Mouse (Mus musculus) ES-CJ7 (cell line): ENCODE results near the gene Camta1.

Experiments
- DNase-seq: peaks from one replicate; pipeline ENCODE4 v3.0.0; 2011; ENCODE audit warnings: low read depth, low spot score

The Camta1 gene

DNA sequence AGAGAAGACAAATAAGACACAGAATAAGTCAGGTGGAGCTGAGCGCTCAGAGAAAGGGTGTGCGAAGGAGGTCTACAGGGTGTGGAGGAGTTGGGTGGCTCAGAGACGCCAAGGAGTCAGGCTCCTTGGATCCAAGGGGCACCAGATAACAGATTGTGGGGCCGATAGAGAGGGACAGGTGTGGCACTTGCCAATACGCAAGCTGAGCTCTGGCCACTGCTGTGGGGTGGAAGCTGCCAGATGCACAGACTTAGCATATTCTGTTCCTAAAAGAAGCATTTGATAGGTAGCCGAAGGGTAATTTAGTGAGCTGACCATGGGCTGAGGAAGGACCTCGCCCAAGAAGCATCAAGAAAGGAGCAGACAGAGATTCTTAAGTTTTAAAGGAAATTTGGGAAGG is 177.1 kb downstream of the Camta1 start:
- DNase-seq = no peak

DNA sequence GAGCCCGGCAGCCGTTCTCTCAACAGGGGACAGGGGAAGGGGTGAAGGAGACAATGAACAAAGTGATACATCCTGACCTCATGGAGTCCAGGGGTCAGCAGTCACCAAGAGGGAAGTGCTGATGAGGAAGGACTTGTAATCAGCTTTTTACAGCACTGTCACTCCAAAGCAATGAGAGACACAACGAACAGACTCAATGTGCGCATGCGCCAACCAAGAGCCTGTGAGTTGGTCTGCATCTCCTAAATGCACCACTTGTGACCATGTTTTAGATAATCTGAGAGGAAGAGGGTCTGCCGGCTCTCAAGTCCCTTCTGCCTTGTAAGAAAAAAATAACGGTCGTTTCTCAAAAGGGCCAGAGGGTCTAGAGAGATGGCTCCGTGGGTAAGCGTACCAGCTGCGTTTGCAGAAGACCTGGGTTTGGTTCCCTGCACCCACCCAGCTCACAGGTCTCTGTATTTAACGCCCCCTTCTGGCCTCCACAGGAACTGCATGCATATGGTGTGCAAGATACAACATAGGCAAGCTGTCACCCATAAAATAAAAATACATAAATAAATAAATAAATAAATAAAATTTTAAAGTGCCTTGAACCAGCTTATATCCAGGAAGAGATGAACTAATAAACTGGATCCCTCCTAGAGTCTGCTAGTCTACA is 178.7 kb downstream of the Camta1 start:
- peak; percentile 19 for DNase-seq

DNA sequence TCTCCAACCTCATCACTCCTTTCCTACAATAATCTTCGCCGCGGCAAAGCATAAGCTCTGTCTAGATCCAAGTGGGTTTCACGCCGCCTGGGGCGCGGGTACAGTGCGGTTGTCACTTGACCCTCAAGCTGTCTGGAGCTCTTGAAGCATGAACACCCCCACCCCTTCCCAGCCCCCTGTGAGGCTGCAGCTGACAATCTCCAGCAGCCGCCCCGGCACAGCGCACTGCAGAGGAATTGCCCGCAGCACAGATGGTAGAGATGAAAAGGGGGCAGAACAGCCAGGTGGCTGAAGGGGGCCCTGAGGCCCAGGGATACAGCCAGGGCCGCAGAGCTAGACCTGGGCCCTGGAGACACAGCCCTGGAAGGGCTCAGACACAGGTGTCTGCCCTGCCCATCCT is 189.2 kb downstream of the Camta1 start:
- DNase-seq = no peak

DNA sequence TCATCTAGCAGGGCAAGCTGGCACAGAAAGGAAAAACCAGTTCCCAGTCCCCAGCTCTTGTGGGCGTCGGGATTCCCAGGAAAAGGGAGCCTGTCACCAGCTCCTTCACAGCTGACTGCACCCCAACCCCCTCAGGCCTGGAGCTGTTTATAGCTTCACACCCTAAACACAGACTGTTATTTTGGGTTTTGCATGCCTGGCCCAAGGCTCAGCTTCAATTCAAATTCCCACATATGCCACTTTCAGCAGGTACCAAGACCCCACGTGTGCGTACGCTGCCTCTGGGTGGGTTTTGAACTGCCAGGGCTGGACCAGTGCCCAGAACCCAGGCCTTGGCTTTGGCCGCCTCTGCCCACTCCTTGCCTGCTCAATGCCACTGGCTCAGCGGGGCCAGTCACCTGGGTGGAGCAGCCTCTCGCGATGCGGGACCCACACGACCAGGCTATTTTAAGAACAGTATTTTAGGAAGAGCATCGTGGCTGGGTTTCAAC is 195.2 kb downstream of the Camta1 start:
- DNase-seq = no peak

DNA sequence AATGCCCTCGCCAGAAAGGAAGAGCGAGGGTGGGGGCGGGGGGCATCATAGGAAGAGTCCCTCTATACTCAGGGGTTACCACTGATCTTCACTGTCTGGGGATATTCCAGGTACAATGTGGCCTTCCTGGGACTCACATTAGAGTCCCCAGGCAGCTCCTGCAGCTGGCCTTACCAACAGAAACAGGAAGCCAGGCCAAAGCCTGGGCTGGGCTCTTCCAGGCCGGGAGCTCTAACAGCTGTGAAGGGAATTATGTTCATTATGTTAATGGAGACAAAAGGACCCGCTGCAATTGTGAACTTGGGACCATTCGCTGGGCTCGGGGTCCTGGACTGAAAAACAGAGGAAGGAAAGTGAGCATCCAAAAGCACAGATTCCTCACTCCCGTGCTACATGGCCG is 200.2 kb downstream of the Camta1 start:
- DNase-seq = no peak

DNA sequence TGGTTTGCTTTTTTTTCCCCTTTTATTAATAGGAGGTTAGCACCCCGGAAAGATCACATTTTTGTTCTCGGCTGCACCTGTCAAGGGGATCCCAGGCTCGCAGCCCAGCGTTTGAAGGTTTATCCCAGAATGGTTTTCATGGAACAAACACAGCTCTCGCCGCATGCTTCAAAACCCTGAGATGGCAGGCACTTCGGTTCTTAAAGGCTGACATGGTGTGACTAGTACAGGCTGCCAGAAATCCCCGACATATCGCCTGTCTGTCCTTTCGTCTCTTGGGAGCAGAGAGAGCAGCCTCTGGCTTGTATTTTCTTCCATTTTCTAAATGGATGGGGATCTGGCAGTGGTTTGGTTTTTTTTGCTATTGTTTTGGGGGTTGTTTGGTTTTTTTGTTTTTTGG is 205.2 kb downstream of the Camta1 start:
- no peak for DNase-seq

DNA sequence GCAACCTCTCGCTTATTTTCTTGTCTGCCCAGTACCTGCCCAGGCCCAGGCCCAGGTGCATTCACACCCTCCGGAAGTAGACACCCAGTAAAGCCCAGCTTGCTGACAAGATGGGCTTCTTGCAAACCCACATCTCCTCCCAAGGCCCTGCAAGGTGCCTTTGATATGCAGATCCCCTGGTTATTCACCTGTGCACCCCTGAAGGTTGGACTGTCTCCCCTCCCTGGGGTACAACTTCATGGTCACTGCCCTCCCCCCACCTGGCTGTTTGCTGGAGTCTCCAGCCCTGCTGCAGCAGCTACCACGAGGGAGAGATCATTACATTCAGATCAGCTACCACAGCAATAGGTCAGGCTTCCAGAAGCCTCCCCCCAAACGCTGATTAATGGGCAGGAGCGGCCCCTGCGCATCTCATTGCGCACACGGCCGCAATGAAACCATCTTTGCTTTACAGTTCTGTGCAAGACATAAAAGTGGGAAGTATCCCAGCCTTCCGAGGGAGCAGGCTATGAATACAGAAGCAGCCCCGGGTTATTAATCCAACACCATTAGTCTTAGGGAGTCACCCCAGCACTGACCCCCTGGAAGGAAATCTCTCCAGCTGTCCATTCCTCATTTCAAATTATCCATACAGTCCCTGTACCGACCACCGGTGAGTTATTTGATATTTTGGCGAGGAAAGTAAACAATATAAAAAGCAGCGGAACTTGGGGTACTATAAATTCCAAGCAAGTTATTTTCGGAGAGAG is 205.9 kb downstream of the Camta1 start:
- DNase-seq = peak; percentile 52

DNA sequence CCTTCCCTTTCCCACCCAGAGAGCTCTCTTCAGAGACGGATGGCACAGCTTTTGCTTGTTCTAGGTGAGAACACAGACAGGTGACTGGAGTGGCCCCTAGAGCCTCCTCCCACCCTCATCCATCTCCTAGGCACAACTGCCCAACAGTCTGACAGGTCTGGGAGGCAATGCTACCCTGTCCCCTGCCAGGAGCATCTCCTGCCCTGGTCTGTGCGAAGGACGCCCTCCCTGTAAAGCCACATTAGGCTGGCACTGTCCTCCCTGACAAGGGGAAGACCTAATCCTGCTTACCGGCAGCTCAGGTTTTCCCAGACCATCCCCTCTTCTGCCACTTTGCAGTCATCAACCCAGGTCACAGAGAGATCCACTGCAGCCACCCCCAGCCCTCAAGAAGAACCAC is 206.4 kb downstream of the Camta1 start:
- no peak for DNase-seq

DNA sequence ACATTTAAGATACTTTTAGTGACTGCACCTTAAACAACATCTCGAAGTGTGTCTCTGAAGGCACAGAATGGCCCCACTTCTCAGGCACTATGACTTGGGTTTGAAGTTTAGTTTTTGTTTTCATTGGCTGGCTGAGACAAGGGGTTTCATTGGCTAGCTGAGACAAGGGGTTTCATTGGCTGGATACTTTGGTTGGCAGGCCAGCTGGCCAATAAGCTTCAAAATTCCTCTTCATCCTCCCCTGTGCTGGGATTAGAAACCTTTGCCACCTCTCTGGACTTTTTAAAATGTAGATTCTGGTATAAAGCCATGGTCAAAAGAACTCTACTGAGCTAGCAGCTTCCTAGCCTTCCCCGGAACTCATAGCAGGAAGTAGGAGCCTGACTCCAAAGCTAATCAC is 219.3 kb downstream of the Camta1 start:
- peak; percentile 23 for DNase-seq

DNA sequence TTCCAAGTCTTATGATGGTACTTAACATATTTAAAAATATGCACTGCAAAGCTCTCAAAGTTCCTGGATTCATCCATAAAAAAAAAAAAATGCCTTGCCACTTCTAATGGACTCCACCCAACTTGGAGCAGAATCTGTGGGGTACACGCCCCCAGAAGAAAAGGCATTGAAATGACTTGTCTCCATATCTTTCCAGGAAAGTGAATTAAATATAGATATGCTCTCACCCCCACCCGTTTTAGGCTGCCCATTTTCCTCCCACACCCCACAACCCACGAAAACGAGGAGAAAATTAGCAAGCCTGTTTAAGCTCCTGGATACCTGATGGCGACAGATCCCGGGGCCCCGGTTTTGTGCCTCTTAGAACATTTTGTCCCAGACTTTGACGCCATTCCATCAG is 220.7 kb downstream of the Camta1 start:
- DNase-seq = no peak

DNA sequence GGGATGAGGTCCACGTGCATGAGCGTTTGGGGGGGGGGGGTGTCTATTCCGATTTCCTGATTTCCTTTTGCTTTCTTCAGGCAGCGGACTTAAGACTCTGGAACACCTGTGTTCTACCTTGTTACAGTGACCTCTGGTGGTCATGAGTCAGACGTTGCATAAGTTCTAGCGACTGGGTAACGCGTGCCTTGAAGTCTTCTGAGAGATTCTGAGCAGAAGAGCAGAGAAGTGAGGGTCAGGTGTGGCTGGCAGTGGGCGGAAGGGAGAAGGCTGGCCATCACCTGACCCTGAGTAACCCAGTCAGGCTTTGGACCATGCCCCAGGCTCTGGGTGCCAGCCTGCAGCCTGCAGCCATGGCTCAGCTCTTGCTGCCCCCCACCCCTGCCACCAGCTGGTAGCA is 222.7 kb downstream of the Camta1 start:
- DNase-seq = peak; percentile 78

DNA sequence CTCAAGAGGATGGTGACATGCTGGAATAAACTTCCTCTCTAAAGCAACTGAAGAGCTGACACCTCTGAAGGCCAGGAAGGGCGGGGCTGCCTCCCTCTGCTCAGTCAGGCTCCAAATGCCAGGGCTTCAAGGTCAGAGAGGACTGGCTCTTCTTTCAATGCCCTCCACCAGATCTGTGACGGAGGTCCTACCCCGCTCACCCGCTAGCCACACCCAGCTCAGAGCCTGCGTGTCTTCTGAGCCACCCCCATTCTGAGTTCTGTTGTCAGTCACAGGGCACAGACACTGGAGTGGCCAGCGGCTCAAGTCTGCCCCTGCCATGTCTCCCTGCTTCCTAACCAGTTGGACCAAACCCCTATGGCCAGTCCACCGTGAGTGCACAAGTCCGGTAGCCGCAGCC is 224.3 kb downstream of the Camta1 start:
- DNase-seq = no peak

DNA sequence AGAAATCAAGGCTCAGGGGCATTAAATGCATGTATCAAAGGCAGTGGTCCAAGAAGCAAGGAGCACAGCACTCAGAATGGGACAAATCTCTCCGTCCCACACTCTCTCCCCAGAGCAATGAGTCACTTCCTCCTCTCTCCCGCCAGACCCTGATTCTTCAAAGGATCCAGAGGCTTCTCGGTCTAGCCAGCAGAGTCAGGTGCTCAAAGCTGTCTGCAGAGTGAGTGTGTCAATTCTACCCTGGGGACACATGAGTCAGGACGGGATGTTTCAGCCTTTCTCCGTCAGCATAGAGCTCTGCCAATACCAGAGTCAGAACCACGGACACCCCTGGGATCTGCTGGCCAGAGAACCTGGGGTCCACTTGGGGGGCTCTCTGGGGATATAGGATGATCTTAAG is 226.9 kb downstream of the Camta1 start:
- no peak for DNase-seq

DNA sequence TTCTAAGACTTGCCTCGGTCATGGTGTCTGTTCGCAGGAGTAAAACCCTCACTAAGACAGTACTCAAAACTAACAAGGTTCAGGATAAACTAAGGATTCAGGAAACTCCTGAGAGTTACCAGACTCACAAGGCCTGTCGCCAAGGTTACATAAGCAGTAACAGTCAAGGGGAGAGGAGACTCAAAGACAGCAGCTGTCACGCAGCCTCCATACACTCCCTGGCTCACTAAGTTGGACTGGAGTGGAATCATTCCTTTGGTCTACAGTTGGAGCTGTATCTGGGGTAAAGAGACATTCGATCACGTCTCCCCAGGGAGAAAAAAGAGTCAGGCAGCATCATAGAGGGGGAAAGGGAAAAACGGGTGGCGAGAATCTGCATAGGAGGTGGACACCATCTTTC is 227.9 kb downstream of the Camta1 start:
- DNase-seq = no peak

DNA sequence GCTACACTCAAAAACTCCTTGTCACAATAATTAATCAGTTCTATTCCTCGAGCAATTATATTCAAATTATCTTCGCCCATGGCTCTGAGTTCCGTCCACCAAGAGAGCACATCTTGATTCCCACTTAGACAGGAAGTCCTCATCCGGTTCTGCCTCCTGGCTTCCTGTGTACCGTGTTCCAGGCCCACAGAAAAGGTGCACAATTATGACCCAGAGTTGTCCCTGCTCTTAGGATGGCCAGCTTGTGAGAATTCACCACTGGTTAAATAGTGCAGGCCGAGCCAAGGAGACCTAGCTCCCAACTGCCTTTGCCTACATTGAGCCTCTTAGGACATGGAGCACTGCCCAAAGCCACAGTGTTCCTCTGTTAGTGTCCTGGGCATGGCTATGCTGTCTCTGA is 229.4 kb downstream of the Camta1 start:
- no peak for DNase-seq

DNA sequence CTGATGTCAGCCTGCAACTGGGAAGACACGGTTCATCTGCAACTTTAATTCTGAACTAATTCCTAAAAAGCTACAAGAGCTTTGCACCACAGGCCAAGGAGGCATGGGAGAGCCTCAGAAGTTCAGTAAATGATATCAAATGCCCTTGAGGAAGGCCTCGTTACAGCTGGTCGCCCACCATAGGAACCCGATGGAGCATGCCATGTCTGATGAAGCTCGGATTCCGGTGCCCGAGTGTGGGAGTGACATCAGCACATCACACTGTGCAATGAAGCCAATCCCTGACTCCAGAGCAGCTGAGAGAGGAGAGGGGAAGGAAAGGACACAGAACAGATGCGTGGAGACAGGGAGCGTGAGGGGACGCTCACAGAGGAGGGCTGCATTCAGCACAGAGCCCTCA is 231.0 kb downstream of the Camta1 start:
- no peak for DNase-seq

DNA sequence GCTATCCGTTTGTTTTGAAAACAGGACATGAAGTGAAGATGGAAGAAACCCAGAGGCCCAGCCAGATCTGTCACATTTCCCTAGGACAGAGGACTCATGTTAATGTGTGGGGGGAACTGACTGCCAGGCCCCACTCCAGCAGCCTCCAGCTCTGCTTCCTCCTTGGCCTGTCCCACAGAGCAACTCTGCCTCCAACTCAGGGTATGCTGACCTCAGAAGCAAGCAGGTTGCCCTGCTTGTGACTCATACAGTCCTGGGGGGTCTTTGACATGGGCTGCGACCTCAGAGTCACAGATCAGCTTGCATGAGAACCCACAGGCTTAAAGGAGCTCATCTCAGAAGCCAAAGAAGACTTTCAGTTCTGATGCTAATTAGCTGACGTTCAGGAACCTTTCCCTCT is 231.4 kb downstream of the Camta1 start:
- no peak for DNase-seq

DNA sequence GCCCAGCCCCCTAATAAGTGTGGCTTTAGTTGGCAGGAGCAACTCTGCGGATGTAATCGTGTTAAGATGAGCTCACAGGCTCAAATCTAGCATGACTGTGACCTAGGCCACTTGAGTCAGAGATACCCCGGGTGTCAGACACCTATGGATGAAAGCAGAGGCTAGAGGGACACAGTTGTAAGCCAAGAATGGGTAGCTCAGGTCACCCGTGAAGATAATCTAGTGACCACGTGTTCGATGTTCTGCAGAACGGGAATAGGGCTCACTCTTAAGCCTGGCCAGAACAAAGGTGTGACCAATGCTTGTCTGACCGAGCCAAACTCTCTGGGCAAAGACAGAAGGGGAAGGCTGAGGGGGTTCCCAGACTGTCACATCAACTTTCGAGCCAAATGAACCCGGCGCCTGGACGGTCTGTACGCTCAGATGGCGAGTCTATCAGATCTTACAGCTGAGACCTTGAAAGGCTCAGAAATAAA is 242.1 kb downstream of the Camta1 start:
- no peak for DNase-seq

DNA sequence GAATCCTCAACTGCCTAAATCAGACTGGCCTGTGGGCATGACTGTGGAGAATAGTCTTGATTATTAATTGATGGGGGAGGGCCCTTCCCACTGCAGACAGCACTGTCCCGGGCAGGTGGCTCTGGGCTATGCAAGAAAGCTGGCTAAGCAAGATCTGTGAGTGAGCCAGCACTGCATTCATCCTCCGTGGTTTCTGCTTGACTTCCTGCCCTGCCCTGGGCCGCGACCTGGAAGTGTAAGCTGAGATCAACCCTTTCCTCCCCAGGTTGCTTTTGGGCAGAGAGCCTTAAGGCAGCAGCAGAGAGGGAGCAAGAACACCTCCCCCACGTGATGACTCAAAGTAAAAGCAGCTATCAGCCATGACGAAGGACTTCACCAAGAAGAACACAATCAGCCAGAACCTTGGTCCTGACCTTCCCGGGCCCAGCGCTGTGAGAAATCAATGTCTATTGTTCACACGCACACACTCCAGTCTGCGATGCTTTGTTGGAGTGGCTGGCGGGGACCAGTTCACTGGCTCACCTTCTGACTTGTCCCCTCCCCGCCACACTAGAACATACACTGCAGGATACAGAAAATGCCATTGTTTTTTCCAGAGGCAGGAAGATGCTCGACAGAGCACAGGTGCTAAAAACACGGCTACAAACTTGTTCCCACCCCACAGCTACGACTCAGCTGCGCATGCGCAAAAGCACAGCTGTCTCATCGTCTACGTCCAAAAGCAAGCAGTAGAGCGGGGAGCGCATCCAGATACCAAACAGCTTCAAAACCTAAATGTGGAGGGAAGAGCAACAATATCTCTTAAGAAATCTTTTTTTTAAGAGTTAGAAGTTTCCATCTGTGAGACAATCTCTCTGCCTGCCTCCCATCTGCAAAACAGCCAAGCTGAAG is 243.0 kb downstream of the Camta1 start:
- peak; percentile 42 for DNase-seq

DNA sequence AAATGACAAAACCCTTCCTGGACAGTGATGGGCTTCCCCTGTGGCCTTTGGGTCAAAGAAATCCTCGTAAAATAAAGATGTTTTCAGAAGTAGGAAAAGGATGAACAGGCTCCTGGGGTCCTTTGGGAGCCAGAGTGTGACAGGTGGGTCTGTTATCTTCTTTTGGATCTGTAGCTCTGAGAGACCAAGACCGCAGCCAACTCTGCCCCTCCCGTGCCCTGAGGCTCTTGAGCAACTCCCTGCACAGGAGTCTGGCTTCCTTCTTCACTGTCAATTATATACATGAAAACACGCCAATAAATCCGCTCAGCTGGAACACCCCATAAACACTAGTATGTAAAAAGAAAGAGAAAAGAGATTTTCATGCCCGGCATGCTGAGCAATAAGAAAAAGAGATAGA is 250.1 kb downstream of the Camta1 start:
- DNase-seq = no peak

DNA sequence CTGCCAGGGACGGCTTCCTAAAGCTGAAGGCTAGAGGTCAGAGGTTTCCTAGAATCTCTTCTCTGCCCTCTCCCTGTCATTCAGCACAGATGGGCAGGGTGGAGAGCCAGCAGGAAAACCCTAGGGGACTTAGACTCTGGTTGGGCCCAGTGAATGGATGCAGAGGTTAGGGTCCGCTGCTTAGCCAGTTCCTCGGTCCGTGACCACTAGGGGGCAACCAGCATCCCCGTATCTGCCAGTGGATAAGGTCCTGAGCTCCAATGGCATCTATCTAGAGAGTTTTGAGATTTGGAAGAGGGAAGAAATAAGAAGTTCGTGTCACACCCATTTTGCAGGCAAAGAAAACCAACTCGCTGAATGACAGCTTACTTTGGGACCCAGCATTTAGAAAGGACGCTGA is 251.4 kb downstream of the Camta1 start:
- DNase-seq = peak; percentile 46

DNA sequence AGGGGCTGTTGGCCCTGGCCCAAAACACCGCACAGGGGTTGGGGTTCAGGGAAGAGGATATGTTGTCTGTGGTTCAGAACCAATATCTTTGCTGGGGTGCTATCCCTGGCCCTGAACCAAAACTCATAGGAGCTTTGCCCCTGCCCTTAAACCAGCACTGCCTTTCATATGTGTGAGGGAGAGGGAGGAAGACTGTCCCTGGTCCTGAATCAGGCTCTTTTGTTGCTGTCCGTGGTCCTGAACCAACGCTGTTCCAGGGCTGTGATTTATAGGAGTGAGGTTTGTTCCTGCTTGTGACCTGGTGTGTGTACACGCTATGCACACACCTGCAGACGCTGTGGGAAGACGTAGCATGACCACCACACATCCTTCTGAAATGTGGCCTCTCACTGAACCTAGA is 256.8 kb downstream of the Camta1 start:
- DNase-seq = peak; percentile 72
